Mouse (Mus musculus) spleen, adult 2 months (tissue): Measurements from ENCODE around the gene Iqck. TPM values are rescaled to one million over a fixed set of nuclear protein-coding genes. Genes with fewer than 3 reads are reported as not detected.
A peak's percentile ranks its signal among the peaks of the same experiment; 100 is the strongest.

Experiments
- DNase-seq, 2 experiments: peaks; one replicate each; pipeline versions ENCODE4 v3.0.0 to v3.0.0-alpha.2; 2012 to 2021; ENCODE audit warnings: low spot score in 2 of 2, low read depth in 1 of 2
- H3K27ac ChIP-seq: fragments of 200-500 bp; 2 replicates; pipeline ENCODE4 v1.5.1; 2012; ENCODE audit warnings: low read length, inconsistent platforms; ENCODE audit not compliant: insufficient read depth
- H3K27me3 ChIP-seq: fragments of 200-500 bp; 2 replicates; pipeline ENCODE4 v1.6.1; 2012; ENCODE audit warnings: mild to moderate bottlenecking, moderate library complexity, low read length, inconsistent platforms; ENCODE audit not compliant: control insufficient read depth, insufficient read depth
- H3K36me3 ChIP-seq: fragments of 200-500 bp; 2 replicates; pipeline ENCODE4 v1.6.1; 2012; ENCODE audit warnings: mild to moderate bottlenecking, low read length, inconsistent platforms; ENCODE audit not compliant: control insufficient read depth, insufficient read depth
- H3K4me1 ChIP-seq: fragments of 200-500 bp; 2 replicates; pipeline ENCODE4 v1.6.1; 2011; ENCODE audit warnings: inconsistent platforms; ENCODE audit not compliant: control insufficient read depth, insufficient read depth, insufficient read length
- H3K4me3 ChIP-seq: fragments of 200-500 bp; 2 replicates; pipeline ENCODE4 v1.5.1; 2011; ENCODE audit warnings: mild to moderate bottlenecking, inconsistent platforms; ENCODE audit not compliant: insufficient read depth, insufficient read length; ENCODE audit errors: extremely low read depth
- CTCF ChIP-seq: fragments of 200-500 bp; IDR thresholded peaks from 2 replicates; pipeline ENCODE4 v1.5.1; 2011; ENCODE audit warnings: mild to moderate bottlenecking, inconsistent platforms; ENCODE audit not compliant: insufficient read depth, insufficient read length, insufficient replicate concordance; ENCODE audit errors: extremely low read depth
- POLR2A ChIP-seq: fragments of 200-500 bp; IDR thresholded peaks from 2 replicates; pipeline ENCODE4 v1.6.1; 2011; ENCODE audit warnings: low read depth, low read length, inconsistent platforms
- WGBS: fragments of 180-500 bp; shearing (Covaris S2); methylation state at CpG from one replicate; pipeline ENCODE4 v1.1.7; 2018; 5-methylcytosine and 5-hydroxymethylcytosine counted together
- polyA plus RNA-seq: library from polyadenylated mRNA; depleted of rRNA; stranded (reverse); fragments of >200 nt; gene quantifications from 2 replicates; pipeline ENCODE4 v1.2.3, GENCODE M21; 2012

Iqck gene
- polyA plus RNA-seq, 1 experiment: 0.48 TPM

- Histone ChIP-seq H3K36me3 (no peaks in the 10 kb centered on the region), H3K4me3 (no peak overlapping the region), H3K4me1 (no peaks in the 10 kb centered on the region), H3K27ac (no peak overlapping the region), H3K27me3 (peaks cover 7% of the 10 kb centered on the region)
- WGBS: 92% methylated on average over 5 of the region's 5 CpGs
- TF ChIP-seq POLR2A (no peak), CTCF (no peak)
- no peak for DNase-seq
These were observed 133.8 kb downstream of the Iqck start for GRCm38 (mm10) chr7:118989275-118989856.

- DNase-seq: no peak
- Histone ChIP-seq H3K27ac (no peak overlapping the region), H3K4me1 (peaks cover 2% of the 10 kb centered on the region), H3K36me3 (no peaks in the 10 kb centered on the region), H3K27me3 (peaks cover 11% of the 10 kb centered on the region), H3K4me3 (no peak overlapping the region)
- WGBS: 93% methylated on average over 6 of the region's 6 CpGs
- TF ChIP-seq CTCF: no peak
- TF ChIP-seq POLR2A: no peak
These were observed 134.7 kb downstream of the Iqck start for GRCm38 (mm10) chr7:118990282-118990681.

- no peak overlapping the region for H3K4me3 ChIP-seq
- no peak for DNase-seq
- H3K36me3 ChIP-seq: no peaks in the 10 kb centered on the region
- H3K27me3 ChIP-seq: peaks cover 11% of the 10 kb centered on the region
- 58% methylated on average over 4 of the region's 4 CpGs for WGBS
- no peak for TF ChIP-seq POLR2A
- no peak for TF ChIP-seq CTCF
- peaks cover 2% of the 10 kb centered on the region for H3K4me1 ChIP-seq
- H3K27ac ChIP-seq: no peak overlapping the region
These were observed 135.9 kb downstream of the Iqck start for GRCm38 (mm10) chr7:118991341-118991884.

GRCm38 (mm10) chr7:118992080-118992560 is 136.6 kb downstream of the Iqck start:
- Histone ChIP-seq H3K36me3 (no peaks in the 10 kb centered on the region), H3K4me1 (peaks cover 2% of the 10 kb centered on the region), H3K27ac (no peak overlapping the region), H3K4me3 (no peak overlapping the region), H3K27me3 (peaks cover 11% of the 10 kb centered on the region)
- WGBS: 62% methylated on average over 6 of the region's 6 CpGs
- no peak for DNase-seq
- TF ChIP-seq CTCF (no peak), POLR2A (no peak)

GRCm38 (mm10) chr7:118992623-118993405 is 137.3 kb downstream of the Iqck start:
- Histone ChIP-seq H3K27ac (no peak overlapping the region), H3K4me3 (no peak overlapping the region), H3K36me3 (no peaks in the 10 kb centered on the region), H3K4me1 (peaks cover 2% of the 10 kb centered on the region), H3K27me3 (peaks cover 11% of the 10 kb centered on the region)
- DNase-seq: no peak
- TF ChIP-seq CTCF (no peak), POLR2A (no peak)
- WGBS: 79% methylated on average over 13 of the region's 13 CpGs

GRCm38 (mm10) chr7:118993597-118994230 is 138.2 kb downstream of the Iqck start:
- Histone ChIP-seq H3K4me3 (0 out of 2 replicates have a peak overlapping the region, but pooled peaks have one; percentile 32), H3K36me3 (no peaks in the 10 kb centered on the region), H3K4me1 (peaks cover 2% of the 10 kb centered on the region), H3K27ac (no peak overlapping the region), H3K27me3 (peaks cover 11% of the 10 kb centered on the region)
- 9% methylated on average over 26 of the region's 26 CpGs for WGBS
- no peak for DNase-seq
- no peak for TF ChIP-seq POLR2A
- no peak for TF ChIP-seq CTCF
